Mouse (Mus musculus): ENCODE results near the gene Dcps. TPM values are rescaled to one million over a fixed set of nuclear protein-coding genes. Genes with fewer than 3 reads are reported as not detected.

Gene Dcps
- polyA plus RNA-seq, 1 experiment, result 25.3 TPM

GRCm38 (mm10) chr9:35142221-35142620 lies 33.6 kb downstream of the Dcps start:
- Histone ChIP-seq H3K4me3 (ENCODE audit: insufficient read depth, low read length) (no peak overlapping the region), H3K4me1 (ENCODE audit: control insufficient read depth, insufficient read depth, low read length) (no peaks in the 10 kb centered on the region), H3K27ac (ENCODE audit: insufficient read depth, low read length) (no peak overlapping the region)
- TF ChIP-seq POLR2A (IDR thresholded peaks at IDR 0.05; ENCODE audit: extremely low read depth, insufficient read depth, low read length), result no peak
- no peak for TF ChIP-seq CTCF (IDR thresholded peaks at IDR 0.05; ENCODE audit: extremely low read depth, insufficient read depth, low read length)

GRCm38 (mm10) chr9:35139231-35139744 lies 36.6 kb downstream of the Dcps start:
- TF ChIP-seq POLR2A (IDR thresholded peaks at IDR 0.05; ENCODE audit: extremely low read depth, insufficient read depth, low read length) (no peak), CTCF (IDR thresholded peaks at IDR 0.05; ENCODE audit: extremely low read depth, insufficient read depth, low read length) (no peak)
- Histone ChIP-seq H3K4me1 (ENCODE audit: control insufficient read depth, insufficient read depth, low read length) (peaks cover 2% of the 10 kb centered on the region), H3K27ac (ENCODE audit: insufficient read depth, low read length) (no peak overlapping the region), H3K4me3 (ENCODE audit: insufficient read depth, low read length) (no peak overlapping the region)

GRCm38 (mm10) chr9:35138029-35138428 lies 37.8 kb downstream of the Dcps start:
- Histone ChIP-seq H3K4me3 (ENCODE audit: insufficient read depth, low read length) (no peak overlapping the region), H3K4me1 (ENCODE audit: control insufficient read depth, insufficient read depth, low read length) (peaks cover 2% of the 10 kb centered on the region), H3K27ac (ENCODE audit: insufficient read depth, low read length) (no peak overlapping the region)
- TF ChIP-seq POLR2A (IDR thresholded peaks at IDR 0.05; ENCODE audit: extremely low read depth, insufficient read depth, low read length), result no peak
- TF ChIP-seq CTCF (IDR thresholded peaks at IDR 0.05; ENCODE audit: extremely low read depth, insufficient read depth, low read length), result no peak

GRCm38 (mm10) chr9:35135575-35135974 lies 40.3 kb downstream of the Dcps start:
- no peak overlapping the region for H3K4me3 ChIP-seq (ENCODE audit: insufficient read depth, low read length)
- TF ChIP-seq POLR2A (IDR thresholded peaks at IDR 0.05; ENCODE audit: extremely low read depth, insufficient read depth, low read length) (no peak), CTCF (IDR thresholded peaks at IDR 0.05; ENCODE audit: extremely low read depth, insufficient read depth, low read length) (no peak)
- H3K27ac ChIP-seq (ENCODE audit: insufficient read depth, low read length), result no peak overlapping the region

GRCm38 (mm10) chr9:35131637-35132397 lies 44.0 kb downstream of the Dcps start:
- Histone ChIP-seq H3K4me1 (ENCODE audit: control insufficient read depth, insufficient read depth, low read length) (peaks cover 4% of the 10 kb centered on the region), H3K4me3 (ENCODE audit: insufficient read depth, low read length) (no peak overlapping the region), H3K27ac (ENCODE audit: insufficient read depth, low read length) (no peak overlapping the region)
- TF ChIP-seq POLR2A (IDR thresholded peaks at IDR 0.05; ENCODE audit: extremely low read depth, insufficient read depth, low read length) (no peak), CTCF (IDR thresholded peaks at IDR 0.05; ENCODE audit: extremely low read depth, insufficient read depth, low read length) (no peak)

More at GRCm38 (mm10) chr9:35135575-35135974, 40.3 kb downstream of the Dcps start:
- peaks cover 4% of the 10 kb centered on the region for H3K4me1 ChIP-seq (ENCODE audit: control insufficient read depth, insufficient read depth, low read length)

GRCm38 (mm10) chr9:35128995-35129418 lies 46.9 kb downstream of the Dcps start:
- Histone ChIP-seq H3K4me1 (ENCODE audit: control insufficient read depth, insufficient read depth, low read length) (0 out of 2 replicates have a peak, but pooled peaks cover 1% of the 10 kb centered on the region), H3K4me3 (ENCODE audit: insufficient read depth, low read length) (no peak overlapping the region), H3K27ac (ENCODE audit: insufficient read depth, low read length) (no peak overlapping the region)
- TF ChIP-seq POLR2A (IDR thresholded peaks at IDR 0.05; ENCODE audit: extremely low read depth, insufficient read depth, low read length) (no peak), CTCF (IDR thresholded peaks at IDR 0.05; ENCODE audit: extremely low read depth, insufficient read depth, low read length) (no peak)

- TF ChIP-seq POLR2A (IDR thresholded peaks at IDR 0.05; ENCODE audit: extremely low read depth, insufficient read depth, low read length) (no peak), CTCF (IDR thresholded peaks at IDR 0.05; ENCODE audit: extremely low read depth, insufficient read depth, low read length) (no peak)
- Histone ChIP-seq H3K4me3 (ENCODE audit: insufficient read depth, low read length) (no peak overlapping the region), H3K4me1 (ENCODE audit: control insufficient read depth, insufficient read depth, low read length) (0 out of 2 replicates have a peak, but pooled peaks cover 1% of the 10 kb centered on the region), H3K27ac (ENCODE audit: insufficient read depth, low read length) (no peak overlapping the region)
Measured at GRCm38 (mm10) chr9:35128564-35128963, 47.3 kb downstream of the Dcps start.

GRCm38 (mm10) chr9:35127561-35127960 lies 48.3 kb downstream of the Dcps start:
- H3K27ac ChIP-seq (ENCODE audit: insufficient read depth, low read length), result no peak overlapping the region
- no peak overlapping the region for H3K4me3 ChIP-seq (ENCODE audit: insufficient read depth, low read length)
- TF ChIP-seq POLR2A (IDR thresholded peaks at IDR 0.05; ENCODE audit: extremely low read depth, insufficient read depth, low read length) (no peak), CTCF (IDR thresholded peaks at IDR 0.05; ENCODE audit: extremely low read depth, insufficient read depth, low read length) (no peak)
- 0 out of 2 replicates have a peak, but pooled peaks cover 1% of the 10 kb centered on the region for H3K4me1 ChIP-seq (ENCODE audit: control insufficient read depth, insufficient read depth, low read length)

GRCm38 (mm10) chr9:35127147-35127546 lies 48.7 kb downstream of the Dcps start:
- 0 out of 2 replicates have a peak, but pooled peaks cover 1% of the 10 kb centered on the region for H3K4me1 ChIP-seq (ENCODE audit: control insufficient read depth, insufficient read depth, low read length)
- TF ChIP-seq POLR2A (IDR thresholded peaks at IDR 0.05; ENCODE audit: extremely low read depth, insufficient read depth, low read length), result no peak
- no peak for TF ChIP-seq CTCF (IDR thresholded peaks at IDR 0.05; ENCODE audit: extremely low read depth, insufficient read depth, low read length)
- no peak overlapping the region for H3K27ac ChIP-seq (ENCODE audit: insufficient read depth, low read length)
- H3K4me3 ChIP-seq (ENCODE audit: insufficient read depth, low read length), result no peak overlapping the region

- Histone ChIP-seq H3K27ac (ENCODE audit: insufficient read depth, low read length) (no peak overlapping the region), H3K4me1 (ENCODE audit: control insufficient read depth, insufficient read depth, low read length) (no peaks in the 10 kb centered on the region), H3K4me3 (ENCODE audit: insufficient read depth, low read length) (no peak overlapping the region)
- TF ChIP-seq CTCF (IDR thresholded peaks at IDR 0.05; ENCODE audit: extremely low read depth, insufficient read depth, low read length) (no peak), POLR2A (IDR thresholded peaks at IDR 0.05; ENCODE audit: extremely low read depth, insufficient read depth, low read length) (no peak)
Measured at GRCm38 (mm10) chr9:35124678-35124955, 51.2 kb downstream of the Dcps start.
